Mouse (Mus musculus) neural tube, embryonic 15.5 days (tissue): ENCODE measurements at regions not wholly inside any gene's neighbourhood (a gene's known extent, or its start where the extent isn't known, plus 50 kb on each side); places are given as distances from the start of the nearest gene placed in this dataset.

Experiments
- ATAC-seq: fragments of 200-750 bp; cut with Nextera tagmentation; 2 replicates; pipeline ENCODE4 v1.8.0; 2017; ENCODE audit warnings: mild to moderate bottlenecking, moderate TSS enrichment, moderate library complexity; ENCODE audit not compliant: low FRiP score
- H3K27ac ChIP-seq: fragments of 300-500 bp; sonication (generic); replicated peaks from 2 replicates; pipeline ENCODE4 v1.5.1; 2015; ENCODE audit warnings: mild to moderate bottlenecking, inconsistent platforms
- H3K27me3 ChIP-seq: fragments of 300-500 bp; sonication (generic); replicated peaks from 2 replicates; pipeline ENCODE4 v1.6.1; 2015; ENCODE audit warnings: inconsistent platforms
- H3K36me3 ChIP-seq: fragments of 300-500 bp; sonication (generic); 2 replicates; pipeline ENCODE4 v1.6.1; 2015; ENCODE audit warnings: inconsistent platforms
- H3K4me1 ChIP-seq: fragments of 300-500 bp; sonication (generic); 2 replicates; pipeline ENCODE4 v1.6.1; 2015; ENCODE audit warnings: inconsistent platforms
- H3K4me2 ChIP-seq: fragments of 300-500 bp; sonication (generic); 2 replicates; pipeline ENCODE4 v1.6.1; 2015; ENCODE audit warnings: inconsistent platforms, mild to moderate bottlenecking, moderate library complexity
- H3K4me3 ChIP-seq: fragments of 300-500 bp; sonication (generic); replicated peaks from 2 replicates; pipeline ENCODE4 v1.5.1; 2015; ENCODE audit warnings: mild to moderate bottlenecking, inconsistent platforms
- H3K9ac ChIP-seq: fragments of 300-500 bp; sonication (generic); replicated peaks from 2 replicates; pipeline ENCODE4 v1.6.1; 2015; ENCODE audit warnings: mild to moderate bottlenecking, inconsistent platforms
- H3K9me3 ChIP-seq: fragments of 300-500 bp; sonication (generic); replicated peaks from 2 replicates; pipeline ENCODE4 v1.6.1; 2016; ENCODE audit warnings: inconsistent platforms
- whole genome bisulfite sequencing: fragments of 180-500 bp; shearing (Covaris S2); methylation state at CpG from one replicate; pipeline ENCODE4 v1.1.7; 2015; ENCODE audit warnings: mixed read lengths; 5-methylcytosine and 5-hydroxymethylcytosine counted together

DNA sequence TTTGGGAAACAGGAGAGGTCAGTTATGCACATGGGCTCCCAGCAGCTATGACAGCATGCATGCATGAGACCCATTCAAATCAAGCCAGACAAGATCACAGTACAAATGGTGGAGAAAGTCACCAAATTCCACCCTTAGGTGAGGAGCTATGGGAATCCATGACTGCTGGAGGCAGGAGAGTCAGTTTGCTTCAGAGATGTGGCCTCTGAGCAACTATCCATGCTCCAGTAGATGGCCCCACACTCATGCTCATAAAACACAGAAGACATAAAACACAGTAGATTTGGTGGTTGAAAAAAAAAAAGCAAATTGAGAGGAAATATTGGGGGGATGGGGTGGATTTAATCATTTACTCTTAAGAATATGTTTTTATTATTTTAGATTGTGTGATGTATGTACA is 159.2 kb upstream of the Plxnc1 start:
- no peak overlapping the region for H3K9ac ChIP-seq
- no peaks in the 10 kb centered on the region for H3K27me3 ChIP-seq
- H3K9me3 ChIP-seq = no peaks in the 10 kb centered on the region
- no peak overlapping the region for H3K4me2 ChIP-seq
- H3K4me1 ChIP-seq = peaks cover 11% of the 10 kb centered on the region; the same call in 1 of the 2 replicates
- no peaks in the 10 kb centered on the region for H3K36me3 ChIP-seq
- ATAC-seq = no peak
- no peak overlapping the region for H3K4me3 ChIP-seq
- no peak overlapping the region for H3K27ac ChIP-seq

DNA sequence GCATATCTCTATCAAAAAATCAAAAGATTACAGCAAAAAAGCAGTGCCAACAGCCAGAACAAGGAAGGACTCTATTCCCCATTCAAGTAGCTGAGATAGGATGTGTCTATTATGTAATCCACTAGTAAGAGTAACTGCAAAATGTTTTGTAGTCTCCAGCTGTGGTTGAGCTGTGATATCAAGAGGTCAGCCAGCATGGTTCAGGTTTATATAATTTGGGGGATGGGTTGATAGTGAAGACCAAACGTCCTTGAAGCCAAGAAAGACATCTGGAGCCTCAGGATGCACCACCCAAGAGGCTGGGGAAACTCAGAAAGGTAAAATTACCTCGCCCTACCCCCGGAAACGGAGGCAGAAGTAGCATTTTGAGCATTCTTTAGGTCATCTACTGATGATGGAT is 158.3 kb upstream of the Plxnc1 start:
- 88% methylated on average over 4 of the region's 4 CpGs for WGBS
- no peak overlapping the region for H3K9ac ChIP-seq
- H3K27ac ChIP-seq = no peak overlapping the region
- no peaks in the 10 kb centered on the region for H3K36me3 ChIP-seq
- H3K4me3 ChIP-seq = no peak overlapping the region
- peaks cover 9% of the 10 kb centered on the region; the same call in 1 of the 2 replicates for H3K4me1 ChIP-seq
- H3K9me3 ChIP-seq = no peaks in the 10 kb centered on the region
- ATAC-seq = no peak
- no peak overlapping the region for H3K4me2 ChIP-seq
- no peaks in the 10 kb centered on the region for H3K27me3 ChIP-seq

DNA sequence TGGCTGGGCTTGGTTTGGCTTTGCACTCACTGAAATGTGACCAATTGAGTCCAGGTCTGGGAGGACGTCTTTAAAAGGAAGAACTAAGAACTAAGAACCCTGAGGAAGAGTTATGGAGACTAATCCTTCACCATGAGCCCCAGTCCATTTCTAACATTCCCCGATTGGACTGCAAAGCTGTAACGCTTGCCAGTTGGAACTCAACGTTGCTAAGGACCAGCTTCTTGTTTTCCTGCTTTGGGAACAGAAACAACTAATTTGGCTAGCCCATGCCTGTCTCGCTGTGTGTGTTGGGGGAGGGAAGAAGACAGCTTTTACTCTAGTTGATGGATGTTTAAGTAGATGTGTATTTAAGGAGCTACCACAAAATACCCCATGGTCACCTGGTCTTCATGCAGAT is 155.3 kb upstream of the Plxnc1 start:
- Histone ChIP-seq H3K4me1 (no peaks in the 10 kb centered on the region), H3K9me3 (no peaks in the 10 kb centered on the region), H3K36me3 (no peaks in the 10 kb centered on the region), H3K27me3 (no peaks in the 10 kb centered on the region), H3K27ac (no peak overlapping the region), H3K9ac (no peak overlapping the region), H3K4me2 (no peak overlapping the region), H3K4me3 (no peak overlapping the region)
- ATAC-seq = no peak
- WGBS = 80% methylated on average over 5 of the region's 5 CpGs

DNA sequence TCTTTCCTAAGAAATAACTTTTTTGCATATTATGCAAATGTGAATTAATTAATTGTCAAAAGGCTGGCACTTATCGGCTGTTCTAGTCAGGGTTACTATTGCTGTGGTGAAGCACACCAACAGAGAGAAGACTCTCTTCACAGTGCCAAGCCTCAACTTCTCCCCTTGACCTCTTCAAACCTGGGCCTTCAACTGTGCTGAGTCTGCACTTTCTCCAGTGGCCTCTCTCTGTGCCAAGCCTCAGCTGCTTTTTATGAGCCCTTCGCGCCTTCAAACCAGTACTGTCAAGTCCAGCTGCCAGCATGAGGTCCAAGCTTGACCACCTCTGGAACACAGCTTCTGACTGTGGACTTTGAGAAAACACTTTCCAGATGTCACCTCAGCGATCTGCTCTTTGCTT is 151.2 kb upstream of the Plxnc1 start:
- Histone ChIP-seq H3K4me2 (no peak overlapping the region), H3K4me1 (peaks cover 2% of the 10 kb centered on the region; the same call in 1 of the 2 replicates), H3K36me3 (no peaks in the 10 kb centered on the region), H3K27ac (no peak overlapping the region), H3K9ac (no peak overlapping the region), H3K4me3 (no peak overlapping the region), H3K9me3 (no peaks in the 10 kb centered on the region), H3K27me3 (no peaks in the 10 kb centered on the region)
- ATAC-seq = no peak
- WGBS = 82% methylated on average over 4 of the region's 4 CpGs

DNA sequence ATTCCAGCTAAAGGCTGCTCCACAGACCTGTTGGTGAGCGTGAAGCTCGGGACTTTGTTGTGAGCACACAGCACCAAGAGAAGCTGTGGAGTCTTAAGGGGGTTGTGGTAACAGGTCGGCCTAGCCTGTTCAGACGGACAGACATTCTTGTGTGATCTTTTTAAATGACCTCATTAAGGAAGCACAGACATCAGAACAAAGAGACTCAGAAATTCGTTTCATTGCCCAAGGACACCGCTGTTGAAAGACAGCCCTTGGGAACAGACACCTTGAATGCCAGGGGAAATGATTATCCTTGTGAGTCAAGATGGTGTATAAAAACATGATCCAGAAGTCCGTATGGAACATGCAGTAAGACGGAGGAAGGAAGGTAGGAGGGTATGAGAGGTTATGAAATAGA is 150.1 kb upstream of the Plxnc1 start:
- ATAC-seq = no peak
- Histone ChIP-seq H3K36me3 (no peaks in the 10 kb centered on the region), H3K27ac (no peak overlapping the region), H3K27me3 (no peaks in the 10 kb centered on the region), H3K9me3 (no peaks in the 10 kb centered on the region), H3K9ac (no peak overlapping the region), H3K4me1 (peaks cover 2% of the 10 kb centered on the region; the same call in 1 of the 2 replicates), H3K4me2 (no peak overlapping the region), H3K4me3 (no peak overlapping the region)
- WGBS = 73% methylated on average over 8 of the region's 8 CpGs

DNA sequence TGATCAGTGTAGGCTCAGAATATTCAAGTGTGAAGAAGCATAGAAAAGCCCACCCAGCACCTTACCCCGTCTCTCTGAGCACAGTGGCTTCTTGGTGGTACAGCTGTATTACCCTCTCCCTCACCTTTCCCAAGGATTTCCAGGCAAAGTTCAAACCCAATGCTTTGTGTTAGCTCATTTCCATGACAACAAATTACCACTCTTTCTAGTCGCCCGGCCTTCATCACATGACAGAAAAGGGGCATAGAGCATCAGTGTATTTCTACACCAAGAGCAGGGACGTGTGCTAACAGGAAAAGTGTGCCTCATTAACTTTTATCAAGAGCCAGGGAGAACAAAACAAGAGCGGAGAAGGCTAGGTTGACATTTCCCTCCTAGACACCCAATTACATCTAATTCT is 148.6 kb upstream of the Plxnc1 start:
- WGBS = 16% methylated on average over 5 of the region's 5 CpGs
- Histone ChIP-seq H3K27ac (no peak overlapping the region), H3K36me3 (no peaks in the 10 kb centered on the region), H3K9me3 (no peaks in the 10 kb centered on the region), H3K4me3 (no peak overlapping the region), H3K9ac (no peak overlapping the region), H3K4me2 (no peak overlapping the region), H3K27me3 (no peaks in the 10 kb centered on the region), H3K4me1 (peaks cover 4% of the 10 kb centered on the region)
- no peak for ATAC-seq

DNA sequence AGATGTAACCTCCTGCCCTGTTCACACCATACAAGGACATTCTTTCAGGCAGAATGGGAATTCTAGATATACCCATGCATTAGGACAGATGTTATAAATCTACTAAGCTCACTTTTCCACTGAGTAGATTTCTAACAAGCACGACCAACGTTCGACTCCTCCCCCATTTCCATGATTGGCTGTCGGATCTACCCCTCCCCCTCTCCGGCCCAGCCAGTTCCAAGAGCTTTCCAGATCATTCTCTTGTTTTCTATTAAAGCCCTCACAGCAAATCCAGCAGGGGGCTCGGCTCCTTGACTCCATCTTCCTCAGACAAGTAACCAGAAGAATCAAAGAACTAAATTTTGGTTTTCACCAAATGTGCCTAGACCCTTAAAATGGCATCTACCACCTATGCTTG is 146.5 kb upstream of the Plxnc1 start:
- Histone ChIP-seq H3K27me3 (0 out of 2 replicates have a peak, but pooled peaks cover 6% of the 10 kb centered on the region), H3K4me2 (no peak overlapping the region), H3K27ac (no peak overlapping the region), H3K4me3 (no peak overlapping the region), H3K9me3 (no peaks in the 10 kb centered on the region), H3K9ac (no peak overlapping the region), H3K4me1 (peaks cover 12% of the 10 kb centered on the region), H3K36me3 (no peaks in the 10 kb centered on the region)
- 64% methylated on average over 6 of the region's 6 CpGs for WGBS
- ATAC-seq = no peak

DNA sequence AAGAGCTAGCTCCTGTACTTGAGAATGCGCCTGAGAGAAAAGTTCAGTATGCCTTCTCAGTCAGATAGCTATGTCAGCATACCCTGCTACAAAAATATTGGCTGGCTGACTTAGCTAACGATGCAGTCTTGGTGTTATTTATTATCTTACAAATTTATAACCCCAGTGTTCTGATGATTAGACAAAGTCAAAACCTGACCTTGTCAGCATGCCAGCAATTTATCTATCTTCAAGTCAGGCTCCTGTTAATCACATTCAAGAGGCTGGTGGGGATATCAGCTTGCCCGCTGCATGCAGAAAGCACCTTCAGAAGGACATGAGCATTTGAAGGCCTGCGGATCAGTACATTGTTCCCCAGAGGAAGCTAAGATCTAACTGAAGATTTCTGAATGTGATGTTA is 146.0 kb upstream of the Plxnc1 start:
- Histone ChIP-seq H3K4me1 (peaks cover 12% of the 10 kb centered on the region), H3K27ac (no peak overlapping the region), H3K4me3 (no peak overlapping the region), H3K4me2 (no peak overlapping the region), H3K36me3 (no peaks in the 10 kb centered on the region), H3K9me3 (no peaks in the 10 kb centered on the region), H3K9ac (no peak overlapping the region), H3K27me3 (0 out of 2 replicates have a peak, but pooled peaks cover 6% of the 10 kb centered on the region)
- 78% methylated on average over 4 of the region's 4 CpGs for WGBS
- no peak for ATAC-seq

DNA sequence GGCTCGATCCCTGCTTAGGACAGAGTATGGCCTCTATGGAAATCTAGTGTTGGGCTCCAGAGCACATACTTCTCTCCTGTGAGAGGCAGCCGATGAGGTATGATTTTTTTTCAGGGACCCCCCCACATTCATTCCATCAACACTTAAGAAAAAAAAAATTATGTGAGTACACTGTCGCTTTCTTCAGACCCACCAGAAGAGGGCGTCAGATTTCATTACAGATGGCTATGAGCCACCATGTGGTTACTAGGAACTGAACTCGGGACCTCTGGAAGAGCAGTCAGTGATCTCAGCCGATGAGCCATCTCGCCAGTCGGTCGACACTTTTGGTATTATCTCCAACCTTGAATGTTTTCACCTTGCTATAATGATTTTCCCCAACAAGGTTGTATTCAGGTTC is 145.4 kb upstream of the Plxnc1 start:
- H3K9ac ChIP-seq = no peak overlapping the region
- 89% methylated on average over 9 of the region's 9 CpGs for WGBS
- 0 out of 2 replicates have a peak, but pooled peaks cover 6% of the 10 kb centered on the region for H3K27me3 ChIP-seq
- no peak overlapping the region for H3K4me2 ChIP-seq
- no peak overlapping the region for H3K27ac ChIP-seq
- H3K4me3 ChIP-seq = no peak overlapping the region
- H3K9me3 ChIP-seq = no peaks in the 10 kb centered on the region
- ATAC-seq = no peak
- no peaks in the 10 kb centered on the region for H3K36me3 ChIP-seq
- peaks cover 12% of the 10 kb centered on the region for H3K4me1 ChIP-seq

DNA sequence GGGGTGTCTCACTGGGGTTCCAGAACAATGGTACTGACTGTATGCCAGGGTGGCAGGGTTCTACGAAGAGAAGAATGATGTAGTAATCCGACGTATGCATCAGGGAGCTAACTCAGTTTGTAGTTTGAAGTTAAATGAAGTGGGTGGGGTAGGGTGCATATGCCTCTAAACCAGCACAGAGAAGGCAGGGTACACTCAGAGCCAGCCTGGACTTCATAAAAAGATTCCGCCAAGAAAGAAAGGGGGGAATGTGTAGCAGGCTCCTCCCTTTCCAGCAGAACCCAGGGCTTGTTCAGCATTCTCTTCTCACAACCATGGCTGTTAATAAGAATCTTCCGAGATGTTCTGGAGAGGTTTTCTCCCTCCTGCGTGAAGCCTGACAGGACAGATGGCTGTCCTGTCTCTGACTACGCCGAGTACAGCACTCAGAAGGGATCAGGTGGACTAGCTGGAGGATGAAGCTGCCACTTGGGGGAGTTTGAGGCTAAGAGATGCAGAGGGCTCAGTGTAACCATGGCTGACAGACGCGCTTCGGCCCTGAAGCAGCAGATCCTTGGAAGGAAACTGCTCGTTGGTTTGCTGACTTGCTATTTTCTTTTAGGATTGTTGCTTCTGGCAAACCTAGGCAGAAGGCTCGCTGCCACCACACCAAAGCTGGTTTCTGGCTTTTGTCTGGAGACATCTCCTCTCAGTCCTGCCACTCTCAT is 143.4 kb upstream of the Plxnc1 start:
- Histone ChIP-seq H3K4me2 (0 out of 2 replicates have a peak overlapping the region, but pooled peaks have one; percentile 11), H3K4me1 (peaks cover 14% of the 10 kb centered on the region), H3K27me3 (0 out of 2 replicates have a peak, but pooled peaks cover 6% of the 10 kb centered on the region), H3K9ac (no peak overlapping the region), H3K9me3 (no peaks in the 10 kb centered on the region), H3K36me3 (no peaks in the 10 kb centered on the region), H3K27ac (no peak overlapping the region), H3K4me3 (no peak overlapping the region)
- WGBS = 37% methylated on average over 13 of the region's 13 CpGs
- peak; percentile 89 for ATAC-seq

DNA sequence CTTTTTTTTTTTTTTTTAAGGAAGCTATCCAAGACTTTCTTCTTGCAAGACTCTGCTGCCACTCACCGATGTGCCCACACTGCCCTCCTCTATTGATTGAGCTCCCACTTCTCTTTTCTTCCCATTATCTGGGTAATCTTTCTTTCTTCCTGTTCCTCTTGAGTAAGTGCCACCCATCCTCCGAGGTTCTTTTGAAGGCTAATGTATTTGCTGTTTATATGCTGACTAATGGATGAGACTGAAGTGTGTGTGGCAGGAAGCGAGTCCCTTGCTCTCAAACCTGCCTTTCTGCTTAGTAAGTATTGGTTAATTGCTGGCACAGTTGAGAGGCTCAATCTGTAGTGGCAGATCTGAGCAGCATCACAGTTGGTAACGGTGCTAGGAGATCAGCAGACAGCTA is 142.1 kb upstream of the Plxnc1 start:
- Histone ChIP-seq H3K9me3 (no peaks in the 10 kb centered on the region), H3K4me3 (no peak overlapping the region), H3K27ac (no peak overlapping the region), H3K4me2 (no peak overlapping the region), H3K4me1 (peaks cover 17% of the 10 kb centered on the region), H3K36me3 (no peaks in the 10 kb centered on the region), H3K27me3 (0 out of 2 replicates have a peak, but pooled peaks cover 6% of the 10 kb centered on the region), H3K9ac (no peak overlapping the region)
- WGBS = 50% methylated on average over 4 of the region's 4 CpGs
- no peak for ATAC-seq

DNA sequence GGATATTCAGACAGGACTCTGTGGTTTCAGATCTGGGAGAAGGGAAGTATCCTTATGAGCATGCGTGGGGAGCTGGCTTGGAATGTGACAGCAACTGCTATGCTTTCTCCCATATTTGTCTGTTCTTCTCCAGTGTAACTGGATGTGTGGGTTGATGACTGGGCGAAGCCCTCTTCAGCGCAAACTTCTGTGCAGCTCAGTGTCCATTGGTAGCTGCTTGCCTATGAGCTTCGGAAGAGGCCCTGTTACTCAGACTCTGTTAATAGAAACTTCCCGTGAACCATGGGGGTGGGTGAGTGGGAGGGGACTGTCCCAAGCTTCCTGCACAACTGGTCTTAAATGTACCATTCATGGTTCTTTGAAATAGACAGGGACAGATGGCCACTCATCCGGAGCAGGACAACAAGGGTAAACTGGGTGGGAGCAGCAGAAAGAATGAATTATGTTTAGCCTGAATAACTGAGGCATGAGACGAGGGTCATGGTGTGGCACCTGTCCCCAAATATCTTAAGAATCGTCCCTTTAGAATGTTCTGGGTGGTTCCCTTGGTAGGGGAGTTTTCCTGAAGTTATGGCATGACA is 141.1 kb upstream of the Plxnc1 start:
- Histone ChIP-seq H3K4me3 (no peak overlapping the region), H3K4me2 (no peak overlapping the region), H3K9ac (no peak overlapping the region), H3K9me3 (no peaks in the 10 kb centered on the region), H3K4me1 (peaks cover 17% of the 10 kb centered on the region), H3K27ac (no peak overlapping the region), H3K36me3 (no peaks in the 10 kb centered on the region), H3K27me3 (0 out of 2 replicates have a peak, but pooled peaks cover 6% of the 10 kb centered on the region)
- 75% methylated on average over 8 of the region's 8 CpGs for WGBS
- no peak for ATAC-seq
